Mouse (Mus musculus) MEL (cell line): Measurements from ENCODE around the gene Ppp1r37. TPM values are rescaled to one million over a fixed set of nuclear protein-coding genes. Genes with fewer than 3 reads are reported as not detected.

Source experiments
- DNase-seq: peaks from one replicate; pipeline ENCODE4 v3.0.0; 2011; ENCODE audit warnings: low read depth, low spot score
- H3K27ac ChIP-seq: 2 replicates; pipeline ENCODE4 v1.5.1; 2012; ENCODE audit warnings: low read depth, mild to moderate bottlenecking, control low read depth, low read length, moderate library complexity; ENCODE audit not compliant: control insufficient read depth
- H3K27me3 ChIP-seq, 2 experiments: fragments of 150-350 bp in 1 of 2; sonication (generic) in 1 of 2; 2 replicates each; pipeline ENCODE4 v1.6.1; 2012; ENCODE audit warnings: low read length in 2 of 2, mild to moderate bottlenecking in 2 of 2, improper control_type of control experiment in 1 of 2, moderate library complexity in 1 of 2; ENCODE audit not compliant: insufficient read depth in 2 of 2, control insufficient read depth in 1 of 2
- H3K36me3 ChIP-seq, 2 experiments: 2 replicates each; pipeline ENCODE4 v1.6.1; 2012 to 2014; ENCODE audit warnings: low read length in 2 of 2, improper control_type of control experiment in 1 of 2, inconsistent platforms in 1 of 2, mild to moderate bottlenecking in 1 of 2; ENCODE audit not compliant: insufficient read depth in 2 of 2, control insufficient read depth in 1 of 2
- H3K4me1 ChIP-seq, 2 experiments: fragments of 150-350 bp in 1 of 2; sonication (generic) in 1 of 2; 2 replicates each; pipeline ENCODE4 v1.6.1; 2012; ENCODE audit warnings: low read length in 2 of 2, improper control_type of control experiment in 1 of 2, mild to moderate bottlenecking in 1 of 2; ENCODE audit not compliant: insufficient read depth in 2 of 2, control insufficient read depth in 1 of 2
- H3K4me3 ChIP-seq, 2 experiments: fragments of 150-350 bp in 1 of 2; sonication (generic) in 1 of 2; 2 replicates each; pipeline ENCODE4 v1.5.1; 2012; ENCODE audit warnings: low read depth in 2 of 2, low read length in 2 of 2, mild to moderate bottlenecking in 2 of 2, moderate library complexity in 2 of 2, control low read depth in 1 of 2, improper control_type of control experiment in 1 of 2; ENCODE audit not compliant: control insufficient read depth in 1 of 2, insufficient read depth in 1 of 2
- H3K79me2 ChIP-seq: 2 replicates; pipeline ENCODE4 v1.6.1; 2012; ENCODE audit warnings: mild to moderate bottlenecking, low read length, moderate library complexity; ENCODE audit not compliant: control insufficient read depth, poor library complexity, insufficient read depth
- H3K9ac ChIP-seq: 2 replicates; pipeline ENCODE4 v1.6.1; 2012; ENCODE audit warnings: low read depth, mild to moderate bottlenecking, control low read depth, low read length, moderate library complexity; ENCODE audit not compliant: control insufficient read depth, poor library complexity, severe bottlenecking
- H3K9me3 ChIP-seq: fragments of 150-350 bp; sonication (generic); replicated peaks from 2 replicates; pipeline ENCODE4 v1.6.1; 2012; ENCODE audit warnings: mild to moderate bottlenecking, low read length, improper control_type of control experiment, moderate library complexity; ENCODE audit not compliant: insufficient read depth
- CHD2 ChIP-seq: IDR thresholded peaks from 2 replicates; pipeline ENCODE4 v1.6.1; 2011; ENCODE audit warnings: low read length, improper control_type of control experiment
- ELF1 ChIP-seq: IDR thresholded peaks from 2 replicates; pipeline ENCODE4 v1.6.1; 2014; ENCODE audit warnings: low read depth, mild to moderate bottlenecking, inconsistent platforms, low read length, improper control_type of control experiment, moderate library complexity
- ETS1 ChIP-seq: IDR thresholded peaks from 2 replicates; pipeline ENCODE4 v1.6.1; 2012; ENCODE audit warnings: low read depth, mild to moderate bottlenecking, inconsistent platforms, low read length, improper control_type of control experiment, moderate library complexity
- GABPA ChIP-seq: IDR thresholded peaks from 2 replicates; pipeline ENCODE4 v1.6.1; 2012; ENCODE audit warnings: low read depth, mild to moderate bottlenecking, inconsistent platforms, low read length, improper control_type of control experiment, moderate library complexity
- KAT2A ChIP-seq: conservative IDR thresholded peaks from 2 replicates; pipeline ENCODE4 v1.6.1; 2012; ENCODE audit warnings: low read depth, low read length, improper control_type of control experiment, inconsistent platforms
- MEF2A ChIP-seq: IDR thresholded peaks from 2 replicates; pipeline ENCODE4 v1.6.1; 2014; ENCODE audit warnings: low read depth, mild to moderate bottlenecking, inconsistent platforms, low read length, improper control_type of control experiment; ENCODE audit not compliant: poor library complexity, insufficient replicate concordance, severe bottlenecking; ENCODE audit errors: extremely low read depth
- MYB ChIP-seq: IDR thresholded peaks from 2 replicates; pipeline ENCODE4 v1.6.1; 2011; ENCODE audit warnings: mild to moderate bottlenecking, low read depth, low read length, improper control_type of control experiment
- MYC ChIP-seq: IDR thresholded peaks from 2 replicates; pipeline ENCODE4 v1.6.1; 2011; ENCODE audit warnings: low read depth, mild to moderate bottlenecking, low read length, improper control_type of control experiment, moderate library complexity
- NRF1 ChIP-seq: IDR thresholded peaks from 2 replicates; pipeline ENCODE4 v1.6.1; 2014; ENCODE audit warnings: low read depth, mild to moderate bottlenecking, inconsistent platforms, low read length, improper control_type of control experiment, moderate library complexity; ENCODE audit not compliant: poor library complexity, insufficient read depth, severe bottlenecking
- POLR2AphosphoS2 ChIP-seq: IDR thresholded peaks from 2 replicates; pipeline ENCODE4 v1.6.1; 2011; ENCODE audit warnings: low read length, improper control_type of control experiment
- SIN3A ChIP-seq: IDR thresholded peaks from 2 replicates; pipeline ENCODE4 v1.6.1; 2012; ENCODE audit warnings: low read length, improper control_type of control experiment, inconsistent platforms
- TBP ChIP-seq: IDR thresholded peaks from 2 replicates; pipeline ENCODE4 v1.8.0; 2011; ENCODE audit warnings: low read depth, low read length, improper control_type of control experiment
- TCF12 ChIP-seq: IDR thresholded peaks from 2 replicates; pipeline ENCODE4 v1.6.1; 2014; ENCODE audit warnings: low read depth, mild to moderate bottlenecking, inconsistent platforms, low read length, improper control_type of control experiment, moderate library complexity
- USF1 ChIP-seq: IDR thresholded peaks from 2 replicates; pipeline ENCODE4 v1.6.1; 2014; ENCODE audit warnings: low read depth, mild to moderate bottlenecking, inconsistent platforms, low read length, improper control_type of control experiment, moderate library complexity
- USF2 ChIP-seq, 2 experiments: IDR thresholded peaks; 2 replicates each; pipeline ENCODE4 v1.6.1; 2011 to 2012; ENCODE audit warnings: improper control_type of control experiment in 2 of 2, low read length in 2 of 2, borderline replicate concordance in 1 of 2, inconsistent platforms in 1 of 2, low read depth in 1 of 2, mild to moderate bottlenecking in 1 of 2; ENCODE audit not compliant: insufficient read depth in 1 of 2
- ZC3H11A ChIP-seq: IDR thresholded peaks from 2 replicates; pipeline ENCODE4 v1.6.1; 2012; ENCODE audit warnings: low read depth, mild to moderate bottlenecking, inconsistent platforms, low read length, improper control_type of control experiment
- ZNF384 ChIP-seq: IDR thresholded peaks from 2 replicates; pipeline ENCODE4 v1.6.1; 2012; ENCODE audit warnings: low read depth, mild to moderate bottlenecking, inconsistent platforms, low read length, improper control_type of control experiment
- polyA plus RNA-seq, 2 experiments: library from polyadenylated mRNA; stranded (reverse) in 1 of 2; unstranded in 1 of 2; fragments of >175 nt in 1 of 2; fragments of >200 nt in 1 of 2; gene quantifications; 2 replicates each; pipeline versions ENCODE4 v1.2.1 to v1.2.4; 2012; ENCODE audit warnings: low replicate concordance in 2 of 2, low read depth in 1 of 2; ENCODE audit not compliant: insufficient read length in 2 of 2, insufficient read depth in 1 of 2, missing spikeins in 1 of 2
- total RNA-seq: library from RNA; depleted of rRNA; stranded (reverse); fragments of 300-350 nt; gene quantifications from 2 replicates; pipeline ENCODE4 v1.2.3, GENCODE M21; 2012; rRNA removed

Ppp1r37 gene
- total and polyA plus RNA-seq, 3 experiments, result 13.6 to 29.0 TPM; not detected in 1

- Histone ChIP-seq H3K79me2 (no peaks in the 10 kb centered on the region), H3K9ac (no peak overlapping the region), H3K9me3 (no peaks in the 10 kb centered on the region), H3K36me3 (no peaks in the 10 kb centered on the region), H3K4me1 (no peaks in the 10 kb centered on the region; a peak in 1 of 4 replicates), H3K4me3 (no peak overlapping the region), H3K27ac (no peak overlapping the region), H3K27me3 (no peaks in the 10 kb centered on the region; a peak in 1 of 4 replicates)
- no peak for DNase-seq
- no peak for TF ChIP-seq CHD2
- TF ChIP-seq MYB, result no peak
- TF ChIP-seq MEF2A, result no peak
- TF ChIP-seq ZC3H11A, result no peak
- no peak for TF ChIP-seq TCF12
- no peak for TF ChIP-seq NRF1
- no peak for TF ChIP-seq MYC
- no peak for TF ChIP-seq GABPA
- no peak for TF ChIP-seq TBP
- no peak for TF ChIP-seq POLR2AphosphoS2
- no peak for TF ChIP-seq USF1
- TF ChIP-seq SIN3A, result no peak
- TF ChIP-seq ETS1, result no peak
- no peak for TF ChIP-seq KAT2A
- TF ChIP-seq USF2 (IDR thresholded peaks at IDR 0.05; ENCODE audit: borderline replicate concordance in 1 of 2, insufficient read depth in 1 of 2, low read depth in 1 of 2, low read length in 2 of 2), result no peak
- TF ChIP-seq ZNF384, result no peak
- TF ChIP-seq ELF1, result no peak
These were observed 79.6 kb downstream of the Ppp1r37 start for GRCm38 (mm10) chr7:19483281-19483680.

Other genes with a start within 250 kb of the Ppp1r37 start
- 22.2 and 25.9 TPM in 2 replicates for gene Ercc1, start 218.3 kb downstream of the Ppp1r37 start, total RNA-seq
- gene Ercc1, start 218.3 kb downstream of the Ppp1r37 start, polyA plus RNA-seq, result 10 to 100 TPM in 1 of 2 experiments, not detected in 1; 37.5 TPM
- gene Cd3eap, start 203.6 kb downstream of the Ppp1r37 start, total RNA-seq, result 26.2 and 43.9 TPM in 2 replicates
- gene Cd3eap, start 203.6 kb downstream of the Ppp1r37 start, polyA plus RNA-seq, result 10 to 100 TPM in 1 of 2 experiments, not detected in 1; 49.8 TPM
- gene Ppp1r13l, start 203.3 kb downstream of the Ppp1r37 start, total RNA-seq, result 1.0 and 1.5 TPM in 2 replicates
- 10 to 100 TPM in 1 of 2 experiments, not detected in 1; 15.9 TPM for gene Ppp1r13l, start 203.3 kb downstream of the Ppp1r37 start, polyA plus RNA-seq
- 29.4 and 34.4 TPM in 2 replicates for gene Ercc2, start 181.1 kb downstream of the Ppp1r37 start, total RNA-seq
- 10 to 100 TPM in 1 of 2 experiments, not detected in 1; 44.5 TPM for gene Ercc2, start 181.1 kb downstream of the Ppp1r37 start, polyA plus RNA-seq
- 2.7 and 3.6 TPM in 2 replicates for gene Klc3, start 159.0 kb downstream of the Ppp1r37 start, total RNA-seq
- gene Klc3, start 159.0 kb downstream of the Ppp1r37 start, polyA plus RNA-seq, result under 1 TPM in 1 of 2 experiments, not detected in 1; 0.42 TPM
- not detected in 2 replicates for gene Ckm, start 158.3 kb downstream of the Ppp1r37 start, total RNA-seq
- not detected for gene Ckm, start 158.3 kb downstream of the Ppp1r37 start, polyA plus RNA-seq
- 4.7 TPM in 2 replicates for gene Mark4, start 104.3 kb downstream of the Ppp1r37 start, total RNA-seq
- gene Mark4, start 104.3 kb downstream of the Ppp1r37 start, polyA plus RNA-seq, result 10 to 100 TPM in 1 of 2 experiments, not detected in 1; 18.5 TPM
- 0.08 TPM in 1 of 2 replicates, not detected in the other for gene Exoc3l2, start 99.7 kb downstream of the Ppp1r37 start, total RNA-seq
- under 1 TPM in 1 of 2 experiments, not detected in 1; 0.08 TPM for gene Exoc3l2, start 99.7 kb downstream of the Ppp1r37 start, polyA plus RNA-seq
- 5.5 and 6.1 TPM in 2 replicates for gene Bloc1s3, start 54.7 kb downstream of the Ppp1r37 start, total RNA-seq
- gene Bloc1s3, start 54.7 kb downstream of the Ppp1r37 start, polyA plus RNA-seq, result 1 to 10 TPM in 1 of 2 experiments, not detected in 1; 7.5 TPM
- 65.6 and 88.2 TPM in 2 replicates for gene Trappc6a, start 54.7 kb downstream of the Ppp1r37 start, total RNA-seq
- 10 to 100 TPM in 1 of 2 experiments, not detected in 1; 82.8 TPM for gene Trappc6a, start 54.7 kb downstream of the Ppp1r37 start, polyA plus RNA-seq
- 0.07 and 0.35 TPM in 2 replicates for gene Nkpd1, start 45.2 kb downstream of the Ppp1r37 start, total RNA-seq
- under 1 TPM in 1 of 2 experiments, not detected in 1; 0.33 TPM for gene Nkpd1, start 45.2 kb downstream of the Ppp1r37 start, polyA plus RNA-seq
- 2.9 and 3.3 TPM in 2 replicates for gene Zfp296, start 14.2 kb upstream of the Ppp1r37 start, total RNA-seq
- 1 to 10 TPM in 1 of 2 experiments, not detected in 1; 7.8 TPM for gene Zfp296, start 14.2 kb upstream of the Ppp1r37 start, polyA plus RNA-seq
- gene Gemin7, start 14.5 kb upstream of the Ppp1r37 start, total RNA-seq, result 49.6 and 58.0 TPM in 2 replicates
- 10 to 100 TPM in 1 of 2 experiments, not detected in 1; 78.7 TPM for gene Gemin7, start 14.5 kb upstream of the Ppp1r37 start, polyA plus RNA-seq
- gene Clasrp, start 41.4 kb upstream of the Ppp1r37 start, total RNA-seq, result 29.9 and 31.1 TPM in 2 replicates
- 10 to 100 TPM in 1 of 2 experiments, not detected in 1; 62.2 TPM for gene Clasrp, start 41.4 kb upstream of the Ppp1r37 start, polyA plus RNA-seq
- gene Relb, start 66.4 kb upstream of the Ppp1r37 start, total RNA-seq, result 4.6 and 6.2 TPM in 2 replicates
- 1 to 10 TPM in 1 of 2 experiments, not detected in 1; 7.7 TPM for gene Relb, start 66.4 kb upstream of the Ppp1r37 start, polyA plus RNA-seq
- 55.5 and 58.5 TPM in 2 replicates for gene Clptm1, start 102.0 kb upstream of the Ppp1r37 start, total RNA-seq
- gene Clptm1, start 102.0 kb upstream of the Ppp1r37 start, polyA plus RNA-seq, result 100 to 1,000 TPM in 1 of 2 experiments, 10 to 100 TPM in 1; 62.4 to 102 TPM
- not detected in 2 replicates for gene Apoc2, start 114.9 kb upstream of the Ppp1r37 start, total RNA-seq
- not detected for gene Apoc2, start 114.9 kb upstream of the Ppp1r37 start, polyA plus RNA-seq
- gene Gm44805, start 118.3 kb upstream of the Ppp1r37 start, total RNA-seq, result not detected in 2 replicates
- gene Gm44805, start 118.3 kb upstream of the Ppp1r37 start, polyA plus RNA-seq, result not detected
- not detected in 2 replicates for gene Apoc4, start 118.4 kb upstream of the Ppp1r37 start, total RNA-seq
- gene Apoc4, start 118.4 kb upstream of the Ppp1r37 start, polyA plus RNA-seq, result not detected
- gene Apoc1, start 129.6 kb upstream of the Ppp1r37 start, total RNA-seq, result not detected in 2 replicates
- gene Apoc1, start 129.6 kb upstream of the Ppp1r37 start, polyA plus RNA-seq, result under 1 TPM in 1 of 2 experiments, not detected in 1; 0.35 TPM
- 22.6 and 33.3 TPM in 2 replicates for gene Apoe, start 136.1 kb upstream of the Ppp1r37 start, total RNA-seq
- 10 to 100 TPM in 1 of 2 experiments, not detected in 1; 61.4 TPM for gene Apoe, start 136.1 kb upstream of the Ppp1r37 start, polyA plus RNA-seq
- gene Tomm40, start 152.4 kb upstream of the Ppp1r37 start, total RNA-seq, result 288 and 294 TPM in 2 replicates
- 100 to 1,000 TPM in 1 of 2 experiments, not detected in 1; 403 TPM for gene Tomm40, start 152.4 kb upstream of the Ppp1r37 start, polyA plus RNA-seq
- 6.9 TPM in 2 replicates for gene Nectin2, start 187.4 kb upstream of the Ppp1r37 start, total RNA-seq
- 10 to 100 TPM in 1 of 2 experiments, not detected in 1; 25.6 TPM for gene Nectin2, start 187.4 kb upstream of the Ppp1r37 start, polyA plus RNA-seq
- gene Bcam, start 207.9 kb upstream of the Ppp1r37 start, total RNA-seq, result 2.6 and 3.2 TPM in 2 replicates
- gene Bcam, start 207.9 kb upstream of the Ppp1r37 start, polyA plus RNA-seq, result 1 to 10 TPM in 1 of 2 experiments, not detected in 1; 8.1 TPM
- not detected in 2 replicates for gene Cblc, start 233.7 kb upstream of the Ppp1r37 start, total RNA-seq
- not detected for gene Cblc, start 233.7 kb upstream of the Ppp1r37 start, polyA plus RNA-seq